Mouse (Mus musculus) granulocyte monocyte progenitor cell, adult 5-6 weeks (primary cell): ENCODE results near the gene Dot1l. TPM values are rescaled to one million over a fixed set of nuclear protein-coding genes. Genes with fewer than 3 reads are reported as not detected.
A peak's percentile ranks its signal among the peaks of the same experiment; 100 is the strongest.
"Not testable (repeated sequence)": the region's sequence is repeated elsewhere in the genome, so short reads cannot be mapped to it uniquely, and the experiment has no call there.

Source experiments
- ATAC-seq: replicated peaks from 2 replicates; pipeline ENCODE4 v1.8.0; 2016; ENCODE audit warnings: mild to moderate bottlenecking, moderate TSS enrichment, inconsistent platforms; ENCODE audit not compliant: poor library complexity, severe bottlenecking
- total RNA-seq, 2 experiments: library from RNA; stranded (forward) in 1 of 2; stranded (reverse) in 1 of 2; fragments of 200-712, 200-1000 nt in 1 of 2; fragments of >200 nt in 1 of 2; fragmentation: Nextera tagmentation in 1 of 2; gene quantifications; 2 replicates each; pipeline ENCODE4 v1.2.3; 2014 to 2017

Dot1l gene
- total RNA-seq, 2 experiments from 2014 or later = 13.4 to 41.6 TPM

GRCm38 (mm10) chr10:80827063-80827869, 72.3 kb downstream of the Dot1l start:
- no peak for ATAC-seq

- no peak for ATAC-seq
These were observed 72.9 kb downstream of the Dot1l start for GRCm38 (mm10) chr10:80827870-80828420.

DNA sequence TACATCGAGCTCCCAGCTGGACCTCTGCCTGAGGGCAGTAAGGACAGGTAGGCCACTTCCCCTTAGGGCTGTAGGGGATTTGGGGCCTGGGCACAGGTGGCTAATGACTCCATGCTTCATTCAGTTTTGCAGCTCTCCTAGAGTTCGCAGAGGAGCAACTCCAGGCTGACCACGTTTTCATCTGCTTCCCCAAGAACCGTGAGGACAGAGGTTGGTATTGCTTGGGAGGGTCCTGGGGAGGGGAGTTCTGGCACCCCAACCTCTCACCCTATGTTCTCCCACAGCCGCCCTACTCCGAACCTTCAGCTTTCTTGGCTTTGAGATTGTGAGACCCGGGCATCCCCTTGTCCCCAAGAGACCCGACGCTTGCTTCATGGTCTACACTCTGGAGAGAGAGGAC, 73.6 kb downstream of the Dot1l start:
- ATAC-seq = not testable (repeated sequence)

- ATAC-seq = no peak
These were observed 74.6 kb downstream of the Dot1l start for GRCm38 (mm10) chr10:80829359-80830278.

GRCm38 (mm10) chr10:80831136-80831535, 76.1 kb downstream of the Dot1l start:
- peak; percentile 45 for ATAC-seq

DNA sequence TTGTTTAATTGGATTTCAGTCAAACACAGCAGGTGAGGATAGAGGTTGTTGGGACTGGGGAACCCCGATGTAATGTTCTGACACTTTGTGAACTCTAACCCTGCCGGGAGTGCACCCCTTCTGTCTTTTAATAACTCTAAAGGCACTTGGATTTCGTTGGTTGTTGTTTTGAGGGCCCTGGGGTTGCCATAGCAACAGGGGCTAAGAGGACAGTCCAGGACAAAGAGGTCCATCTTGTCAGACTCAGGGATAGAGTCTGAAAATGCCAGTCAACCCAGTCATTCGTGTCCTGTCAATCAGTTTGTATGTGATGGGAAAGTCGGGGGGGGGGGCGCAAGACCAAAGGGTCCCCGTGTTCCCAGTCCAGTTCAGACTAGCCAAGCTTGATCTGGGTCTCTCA, 77.8 kb downstream of the Dot1l start:
- ATAC-seq = no peak

DNA sequence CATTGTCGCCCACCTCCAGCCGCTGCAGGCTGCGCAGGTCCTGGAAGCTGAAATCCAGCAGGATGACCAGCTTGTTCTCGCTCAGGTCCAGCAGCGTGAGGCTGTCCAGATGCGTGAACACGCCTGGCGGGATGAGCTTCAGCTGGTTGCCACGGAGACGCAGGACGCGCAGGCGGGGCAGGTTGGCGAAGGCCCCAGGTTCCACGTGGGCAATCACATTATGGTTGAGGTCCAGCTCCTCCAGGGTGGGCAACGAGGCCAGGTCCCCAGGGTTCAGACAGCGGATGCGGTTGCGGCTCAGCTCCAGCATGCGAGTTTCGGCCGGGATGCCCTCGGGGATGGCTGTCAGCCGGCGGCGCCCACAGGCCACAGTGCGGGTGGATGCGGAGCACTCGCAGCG, 80.6 kb downstream of the Dot1l start:
- no peak for ATAC-seq

DNA sequence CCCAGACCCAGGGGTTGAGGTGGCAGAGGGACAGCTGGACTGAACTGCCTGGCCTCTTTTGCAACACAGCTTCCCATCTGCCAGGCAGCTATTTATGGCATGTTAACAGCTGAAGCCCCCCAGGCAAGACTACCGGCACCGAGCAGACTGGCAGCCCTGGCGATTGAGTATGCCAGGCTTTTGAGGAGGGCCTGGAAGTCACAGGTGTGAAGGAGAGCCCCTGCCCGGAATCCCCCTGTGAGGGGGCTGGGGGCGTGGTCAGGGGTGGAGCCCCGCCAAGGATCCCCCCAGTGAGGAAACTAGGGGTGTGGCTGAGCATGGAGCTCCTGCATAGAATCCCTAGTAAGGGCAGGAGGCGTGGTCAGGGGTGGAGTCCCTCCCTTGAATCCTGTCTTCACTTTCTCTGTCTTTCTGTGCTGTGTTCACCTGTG, 82.0 kb downstream of the Dot1l start:
- ATAC-seq = peak; percentile 29

DNA sequence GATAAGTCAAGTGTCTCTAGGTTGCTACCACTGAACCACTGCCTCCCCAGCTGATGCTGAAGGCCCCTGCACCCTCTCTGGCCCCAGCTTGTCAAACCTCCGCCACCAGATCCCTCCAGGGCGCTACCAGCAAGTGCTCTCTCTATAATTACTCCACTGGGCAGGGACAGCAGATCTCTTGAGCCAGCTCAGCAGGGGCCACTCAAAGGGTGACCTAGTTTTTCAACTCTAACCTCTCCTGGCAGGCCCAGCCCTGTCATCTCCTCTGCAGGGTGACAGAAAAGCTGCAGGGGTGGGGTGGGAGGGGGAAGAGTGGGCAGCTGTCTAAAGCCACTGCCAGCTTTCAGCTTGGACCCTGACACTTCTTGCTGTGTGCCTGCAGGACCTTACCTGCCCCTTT, 82.8 kb downstream of the Dot1l start:
- no peak for ATAC-seq

- no peak for ATAC-seq
These were observed 83.4 kb downstream of the Dot1l start for GRCm38 (mm10) chr10:80838346-80838912.

DNA sequence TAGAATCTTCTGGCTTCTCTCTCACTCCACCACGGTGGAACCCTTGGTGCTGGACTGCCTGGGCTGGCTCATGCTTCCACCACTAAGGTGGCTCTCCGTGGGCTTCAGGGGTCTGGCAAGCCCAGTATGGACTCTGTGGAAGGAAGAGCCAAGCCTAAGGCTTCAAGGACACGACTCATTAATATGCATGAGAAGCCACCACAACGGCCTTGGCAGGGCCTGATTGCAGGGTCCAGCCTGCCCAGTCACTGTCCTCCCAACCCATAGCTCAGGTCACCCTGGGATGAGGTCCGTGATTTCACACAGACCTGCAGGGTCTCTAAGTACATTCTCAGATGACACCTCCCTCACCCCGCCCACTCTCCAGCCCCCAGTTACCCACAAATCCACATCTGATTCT, 84.8 kb downstream of the Dot1l start:
- no peak for ATAC-seq

GRCm38 (mm10) chr10:80841685-80842084, 86.7 kb downstream of the Dot1l start:
- no peak for ATAC-seq

- ATAC-seq = no peak
These were observed 87.3 kb downstream of the Dot1l start for GRCm38 (mm10) chr10:80842334-80842733.

DNA sequence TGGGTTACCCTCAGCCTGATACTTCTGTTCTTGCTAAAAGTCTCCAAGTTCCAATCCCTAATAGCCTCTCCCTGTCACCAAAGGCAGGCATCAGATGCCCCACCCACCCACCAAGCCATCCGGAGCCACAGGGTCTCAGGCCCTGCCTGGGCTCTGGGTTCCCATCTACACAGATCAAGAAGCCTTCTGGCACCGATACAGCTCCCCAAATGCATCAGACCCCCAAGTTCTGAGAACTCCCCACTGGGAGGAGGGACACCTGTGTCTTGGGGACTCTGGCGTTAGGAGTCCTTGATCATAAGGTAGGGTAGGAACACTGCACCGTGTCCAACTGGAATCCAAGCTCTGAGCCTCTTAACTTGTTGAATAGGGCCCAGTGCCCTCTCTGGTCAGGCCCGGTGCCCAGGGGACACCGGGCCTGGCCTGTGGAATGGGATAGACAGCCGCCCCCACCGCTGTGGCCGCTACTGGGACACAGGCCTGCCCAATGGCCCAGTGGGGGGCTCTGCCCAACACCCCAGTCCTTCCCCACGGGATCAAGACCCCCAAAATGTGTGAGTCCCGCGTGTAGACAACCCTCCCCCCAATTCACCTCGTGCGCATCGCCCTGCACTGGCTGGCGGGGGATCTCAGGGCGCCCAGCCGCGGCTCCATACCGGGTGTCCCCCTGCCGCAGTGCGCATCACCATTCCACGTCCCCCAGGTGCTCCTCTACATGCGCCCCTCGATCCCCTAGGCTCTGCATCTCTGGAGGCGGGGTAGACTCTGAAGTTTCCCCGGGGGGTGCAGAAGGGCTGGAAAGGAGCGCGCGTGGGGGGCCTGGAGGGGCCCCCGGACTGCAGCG, 88.3 kb downstream of the Dot1l start:
- ATAC-seq = no peak

DNA sequence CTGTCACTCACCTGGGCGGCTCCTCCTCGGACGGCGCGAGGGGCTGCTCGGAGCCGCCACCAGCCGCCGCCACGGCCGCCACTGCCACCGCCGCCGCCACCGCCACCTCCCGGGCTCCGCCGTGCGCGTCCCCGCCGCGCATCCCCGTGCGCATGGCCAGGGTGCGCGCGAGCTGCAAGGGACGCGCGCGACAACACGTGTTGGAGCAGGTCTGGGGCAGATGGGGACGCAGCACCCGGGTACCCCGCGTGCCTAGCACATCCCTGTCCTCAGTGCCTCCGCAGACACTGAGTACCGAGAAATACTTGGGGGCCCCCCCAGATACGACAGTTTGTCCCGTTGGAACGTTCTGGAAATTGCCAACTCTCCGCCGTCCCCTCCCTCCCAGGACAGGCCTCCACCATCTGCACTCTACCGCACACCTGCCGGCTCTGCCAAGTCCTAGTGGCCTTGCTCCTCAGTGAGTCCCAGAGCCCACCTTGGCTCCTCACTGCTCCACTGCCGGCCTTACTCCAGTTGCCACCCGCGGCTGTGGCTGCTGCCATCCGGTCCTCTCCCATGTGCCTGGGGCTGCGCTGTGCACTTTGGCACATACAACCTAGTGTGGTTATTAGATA, 89.0 kb downstream of the Dot1l start, which contains the start of gene Lingo3:
Gene Lingo3, minus strand, starts transcription at position 109 of the 617 bp plus-strand sequence.
- peak; percentile 26; the same call in 1 of the 2 replicates for ATAC-seq
